Mouse (Mus musculus) layer of hippocampus, adult 8-10 months (tissue): ENCODE data around the gene Glt1d1. TPM values are rescaled to one million over a fixed set of nuclear protein-coding genes. Genes with fewer than 3 reads are reported as not detected.

Source experiments
- total RNA-seq, 4 experiments: library from RNA; stranded (reverse); gene quantifications; 2 replicates each; pipeline ENCODE4 v1.2.4; 2022

Gene Glt1d1
- total RNA-seq, 4 experiments from 2014 or later: 25.8 to 32.5 (median 26.7) TPM

Other genes with a start within 250 kb of the Glt1d1 start
- gene Slc15a4, start 635 bp downstream of the Glt1d1 start, total RNA-seq: 10 to 100 TPM; 26.1 to 38.4 (median 32.1) TPM